Mouse (Mus musculus) neural tube, embryonic 10.5 days (tissue): Measurements from ENCODE around the gene Gsta2.
"Not testable (repeated sequence)": the region's sequence is repeated elsewhere in the genome, so short reads cannot be mapped to it uniquely, and the experiment has no call there.

Experiments
- DNase-seq: peaks from one replicate; pipeline ENCODE4 v3.0.0-alpha.2; 2017; ENCODE audit warnings: low spot score; ENCODE audit errors: extremely low spot score

Gsta2 gene

GRCm38 (mm10) chr9:78355611-78356010 lies at the start of gene Gsta2:
TSS of gene Gsta2 (minus strand) at chr9:78355788.
- no peak for DNase-seq

- no peak for DNase-seq
Measured at GRCm38 (mm10) chr9:78401596-78401995, 46.0 kb upstream of the Gsta2 start.

DNA sequence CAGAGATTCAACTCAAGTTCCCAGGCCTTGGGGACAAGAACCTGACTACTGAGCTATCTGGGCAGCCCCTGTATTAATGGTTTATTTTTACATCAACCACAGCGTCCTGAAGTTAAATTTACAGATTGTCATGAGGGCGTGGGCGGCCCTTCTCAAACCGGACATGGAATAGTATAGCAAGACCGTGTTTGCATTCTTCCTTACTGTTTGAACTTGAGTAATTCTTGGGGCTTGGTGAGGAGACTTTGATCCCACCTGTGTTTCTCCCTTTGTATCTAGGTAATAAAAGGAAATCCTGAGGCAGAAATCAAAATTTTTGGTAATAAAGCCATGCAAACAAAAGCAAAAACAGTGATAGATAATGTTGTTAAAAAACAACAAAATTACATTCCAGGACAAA lies 45.0 kb upstream of the Gsta2 start:
- DNase-seq = no peak

- no peak for DNase-seq
Measured at GRCm38 (mm10) chr9:78396517-78396916, 40.9 kb upstream of the Gsta2 start.

DNA sequence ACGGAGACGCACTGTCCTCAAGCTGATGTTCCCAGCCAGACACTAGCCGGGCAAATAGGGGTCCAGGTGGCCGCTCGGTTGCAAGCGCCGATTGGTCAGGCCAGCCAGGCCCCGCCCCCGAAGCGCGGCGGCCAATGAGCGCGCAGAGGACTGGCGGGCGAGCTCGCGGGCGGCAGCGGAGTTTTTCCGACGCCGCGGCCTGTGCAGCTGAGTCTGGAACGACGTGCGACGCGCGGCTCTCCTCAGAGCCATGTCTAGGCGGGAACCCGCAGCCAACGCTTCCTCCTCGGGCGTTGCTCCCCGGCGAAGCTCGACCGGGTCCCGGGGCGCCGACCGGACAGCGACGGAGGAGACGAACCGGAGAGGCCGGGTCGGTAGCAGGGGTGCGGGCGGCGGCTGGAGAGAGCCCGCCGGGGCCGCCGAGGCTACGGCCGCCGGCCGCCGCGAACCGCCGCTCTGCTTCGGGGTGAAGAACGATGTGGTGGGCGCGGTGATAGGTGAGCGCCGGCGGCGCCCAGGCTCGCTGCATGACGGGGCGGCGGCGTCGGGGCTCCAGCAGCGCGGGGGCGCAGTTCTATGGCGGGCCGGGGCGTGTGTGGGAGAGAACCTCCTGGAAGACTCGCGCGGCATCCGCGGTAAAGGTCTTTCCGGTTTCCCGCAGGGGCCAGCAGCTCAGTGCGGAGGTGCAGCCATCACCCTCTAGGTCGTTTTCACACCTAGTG lies 40.2 kb upstream of the Gsta2 start, which contains the start of gene Ddx43:
Gene Ddx43 (plus strand): TSS at position 148 of the 722 bp plus-strand sequence.
- peak; percentile 77 for DNase-seq

DNA sequence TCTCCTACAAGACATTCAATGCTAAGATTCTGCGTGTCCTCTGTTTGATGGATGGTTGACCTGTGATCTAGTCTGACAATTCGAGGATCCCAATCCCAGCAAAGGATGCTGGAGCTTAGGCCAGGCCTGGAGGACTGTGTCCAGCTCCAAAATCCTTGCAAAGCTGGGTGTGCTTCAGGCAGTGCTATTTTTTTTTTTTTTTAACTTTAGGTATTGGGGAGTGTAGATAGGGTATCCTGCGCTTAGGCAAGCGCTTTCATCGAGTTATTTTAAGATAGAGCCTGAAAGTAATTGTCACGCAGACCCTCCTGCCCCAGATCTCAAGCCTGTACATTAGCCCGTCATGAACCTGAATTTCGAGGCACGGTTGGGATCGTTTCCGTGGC lies 39.6 kb upstream of the Gsta2 start:
- no peak for DNase-seq

GRCm38 (mm10) chr9:78394602-78395001 lies 39.0 kb upstream of the Gsta2 start:
- no peak for DNase-seq

- DNase-seq = no peak
Measured at GRCm38 (mm10) chr9:78393741-78394140, 38.2 kb upstream of the Gsta2 start.

- DNase-seq = no peak
Measured at GRCm38 (mm10) chr9:78389981-78390380, 34.4 kb upstream of the Gsta2 start.

GRCm38 (mm10) chr9:78386947-78387346 lies 31.4 kb upstream of the Gsta2 start:
- DNase-seq = no peak

GRCm38 (mm10) chr9:78385893-78386292 lies 30.3 kb upstream of the Gsta2 start:
- no peak for DNase-seq

GRCm38 (mm10) chr9:78378113-78378785 lies 22.7 kb upstream of the Gsta2 start, which contains the start of gene Ooep:
TSS of gene Ooep (minus strand) at chr9:78378725.
- peak; percentile 49 for DNase-seq

DNA sequence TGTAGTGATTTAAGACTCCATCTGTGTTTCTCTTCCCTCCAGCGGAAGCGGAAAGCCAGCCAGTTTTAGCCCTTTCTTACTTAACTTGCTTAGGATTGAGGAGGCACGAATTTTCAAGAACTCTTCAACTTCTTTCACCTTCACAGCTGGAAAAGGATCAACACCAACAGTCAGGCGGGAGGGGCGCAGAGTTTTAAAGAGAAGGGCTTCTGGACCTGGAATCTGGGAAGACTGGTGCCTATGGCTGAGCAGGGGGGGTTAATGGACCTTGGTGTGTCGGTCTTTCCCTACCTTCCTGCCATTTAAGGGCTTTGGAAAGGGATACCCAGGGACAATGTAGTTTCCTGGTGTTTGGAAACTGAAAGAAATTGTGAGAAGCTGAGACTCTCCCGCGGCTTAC lies 22.0 kb upstream of the Gsta2 start:
- DNase-seq = peak; percentile 15

DNA sequence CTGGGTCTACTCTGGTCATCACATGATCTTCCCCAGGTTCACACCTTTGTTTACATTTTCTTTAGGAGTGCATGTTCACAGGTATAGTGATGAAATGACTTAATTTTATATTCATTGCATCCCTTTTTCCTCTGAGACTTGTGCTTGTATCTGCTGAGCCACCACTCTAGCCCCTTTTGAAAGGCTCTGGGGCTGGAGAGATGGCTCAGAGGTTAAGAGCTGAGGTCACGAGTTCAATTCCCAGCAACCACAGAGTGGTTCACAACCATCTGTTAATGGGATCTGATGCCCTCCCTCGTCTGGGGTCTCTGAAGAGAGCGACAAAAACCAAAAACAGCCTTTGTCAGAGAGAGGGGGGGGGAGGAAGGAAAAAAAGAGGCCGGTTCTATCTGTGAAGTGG lies 19.9 kb upstream of the Gsta2 start:
- no peak for DNase-seq

GRCm38 (mm10) chr9:78374885-78375389 lies 19.3 kb upstream of the Gsta2 start:
- DNase-seq = no peak

DNA sequence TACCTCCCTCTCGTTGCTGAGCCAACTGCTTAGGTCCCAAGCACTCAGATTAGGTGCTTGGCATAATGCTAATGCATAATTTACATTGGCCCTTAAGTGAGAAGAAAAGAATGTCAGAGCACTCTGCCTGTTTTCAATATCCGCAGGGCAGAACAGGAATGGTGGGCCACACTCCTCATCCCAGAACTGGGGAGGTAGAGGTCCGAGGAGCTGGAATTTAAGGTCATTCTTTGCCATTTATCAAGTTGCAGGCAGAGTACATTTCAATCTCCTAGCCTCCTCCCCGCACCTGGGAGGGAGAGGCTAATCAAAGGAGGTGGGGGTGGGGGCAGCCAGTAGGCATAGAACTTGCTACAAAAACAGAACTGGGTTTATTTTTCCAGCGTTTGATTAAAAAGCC lies 18.8 kb upstream of the Gsta2 start:
- DNase-seq = no peak

DNA sequence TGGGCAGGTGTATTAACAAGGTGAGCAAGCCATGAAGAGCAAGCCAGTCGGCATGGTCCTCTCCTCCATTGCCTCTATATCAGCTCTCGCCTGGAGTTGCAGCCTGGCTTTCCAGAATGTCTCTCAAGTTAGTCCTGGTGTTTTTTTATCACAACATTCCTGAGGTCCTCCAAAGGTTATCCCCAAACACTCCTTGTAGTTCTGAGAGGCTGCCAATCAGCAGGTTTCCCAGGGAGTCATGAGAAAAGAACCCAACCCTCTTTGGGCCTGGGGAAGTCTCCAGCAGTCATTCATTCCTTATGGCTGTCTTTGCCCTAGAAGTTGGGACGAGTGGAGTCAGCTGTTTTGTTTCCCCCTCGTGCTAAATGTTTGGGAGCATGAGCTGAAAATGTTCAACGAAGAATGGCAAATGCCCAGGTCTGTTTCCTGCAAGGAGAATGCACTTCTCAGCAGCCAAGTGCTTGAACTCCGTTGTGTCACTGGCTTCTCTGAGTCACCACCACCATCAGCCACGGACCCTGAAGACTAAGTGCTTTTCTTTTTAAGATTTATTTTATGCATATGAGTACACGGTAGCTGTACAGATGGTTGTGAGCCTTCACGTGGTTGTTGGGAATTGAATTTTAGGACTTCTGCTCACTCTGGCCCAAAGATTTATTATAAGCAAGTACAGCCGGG lies 17.4 kb upstream of the Gsta2 start:
- no peak for DNase-seq

GRCm38 (mm10) chr9:78371441-78371840 lies 15.9 kb upstream of the Gsta2 start:
- DNase-seq = no peak

GRCm38 (mm10) chr9:78369786-78370185 lies 14.2 kb upstream of the Gsta2 start:
- DNase-seq = no peak

DNA sequence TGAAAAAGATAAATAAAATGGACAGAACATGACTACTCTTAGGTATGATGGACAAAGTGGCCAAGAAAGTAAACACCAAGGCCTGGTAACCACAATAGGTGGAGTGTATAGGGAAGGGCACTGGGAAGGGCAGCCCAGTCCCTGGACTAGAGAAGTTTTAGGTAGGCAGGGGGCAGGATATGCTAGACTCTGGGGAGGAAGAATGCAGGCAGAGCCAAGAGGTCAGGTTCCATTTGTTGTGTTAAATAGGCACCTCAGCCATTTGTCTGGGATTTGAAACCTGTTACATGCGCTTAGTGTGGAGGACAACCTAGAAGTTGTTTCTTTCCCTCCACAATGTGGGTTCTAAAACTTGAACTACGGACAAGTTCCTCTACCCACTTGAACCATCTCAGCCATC lies 13.8 kb upstream of the Gsta2 start:
- no peak for DNase-seq

DNA sequence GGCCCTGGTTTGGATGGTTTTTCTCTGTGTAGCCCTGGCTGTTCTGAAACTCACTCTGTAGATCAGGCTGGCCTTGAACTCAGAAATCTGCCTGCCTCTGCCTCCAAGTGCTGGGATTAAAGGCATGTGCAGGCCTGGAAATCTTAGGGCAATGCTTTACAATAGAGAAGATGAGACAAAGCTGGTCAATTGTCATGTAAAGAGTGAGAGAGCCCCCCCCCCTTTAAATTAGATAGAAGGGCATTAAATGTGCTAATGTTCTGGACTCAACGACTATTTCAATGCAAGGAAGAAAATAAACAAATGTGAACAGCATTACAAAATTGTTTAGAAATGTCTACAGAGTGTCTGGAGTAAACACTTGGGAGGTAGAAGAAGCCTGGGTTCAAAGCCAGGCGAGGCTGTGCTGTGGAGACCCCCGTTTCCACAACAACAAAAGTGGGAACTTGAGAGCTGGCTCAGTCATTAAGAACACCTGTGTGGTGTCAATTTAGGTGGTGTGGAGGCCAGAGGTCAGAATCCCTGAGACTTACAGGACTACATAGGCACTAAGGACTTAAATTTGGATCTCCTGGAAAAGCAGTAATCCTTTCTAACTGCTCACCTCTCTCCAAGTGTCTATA lies 13.2 kb upstream of the Gsta2 start:
- no peak for DNase-seq

- DNase-seq = not testable (repeated sequence)
Measured at GRCm38 (mm10) chr9:78367959-78368358, 12.4 kb upstream of the Gsta2 start, which contains the start of gene Dppa5a. TSS of gene Dppa5a (minus strand) at chr9:78368177.
